7 mouse cellular contexts compared by ENCODE assay signal in genomic region chr7:19562643-19563410, GRCm38 (mm10). TPM values are rescaled to one million over a fixed set of nuclear protein-coding genes. Genes with fewer than 3 reads are reported as not detected.
DNase-seq lines count a peak whose midpoint lies in the region; ATAC-seq and TF ChIP-seq lines count a peak whose summit lies in the region.

TSS of gene Ppp1r37 (minus strand) at chr7:19563076.

- no peak for TF ChIP-seq CTCF in CH12.LX (conservative IDR thresholded peaks at IDR 0.05 in 1 of 2, IDR thresholded peaks at IDR 0.05 in 1 of 2; ENCODE audit: low read depth in 2 of 2, low read length in 2 of 2)
- TF ChIP-seq CTCF in G1E (IDR thresholded peaks at IDR 0.05; ENCODE audit: low read depth, low read length) = no peak

- peaks cover 13% of the 10 kb centered on the region for H3K9me3 ChIP-seq in CH12.LX (replicated peaks; ENCODE audit: low read length)
- H3K9me3 ChIP-seq in G1E (replicated peaks) = peaks cover 10% of the 10 kb centered on the region
- 0 out of 2 replicates have a peak, but pooled peaks cover 4% of the 10 kb centered on the region for H3K9me3 ChIP-seq in embryonic facial prominence, embryonic 14.5 days (ENCODE audit: control insufficient read depth, low read length)
- H3K9me3 ChIP-seq in heart, embryonic 13.5 days = no peaks in the 10 kb centered on the region
- no peaks in the 10 kb centered on the region; the same call in 1 of the 2 replicates for H3K9me3 ChIP-seq in lung, embryonic 16.5 days (ENCODE audit: control insufficient read depth, low read length)
- no peaks in the 10 kb centered on the region for H3K9me3 ChIP-seq in stomach, embryonic 16.5 days (replicated peaks; ENCODE audit: control insufficient read depth, low read length)

- TF ChIP-seq RAD21 in CH12.LX (IDR thresholded peaks at IDR 0.05; ENCODE audit: low read depth, low read length) = no peak

- no peak for ATAC-seq in G1E (ENCODE audit: extremely low read depth, insufficient number of reproducible peaks, low FRiP score, poor library complexity, severe bottlenecking)
- ATAC-seq in embryonic facial prominence, embryonic 14.5 days (ENCODE audit: low read depth) = peak; percentile 45; the same call in 1 of the 2 replicates
- no peak; the same call in 1 of the 2 replicates for ATAC-seq in heart, embryonic 13.5 days (ENCODE audit: extremely low read depth, insufficient number of reproducible peaks, low FRiP score, low TSS enrichment)
- ATAC-seq in lung, embryonic 16.5 days (ENCODE audit: low read depth) = peak; percentile 29
- no peak for ATAC-seq in stomach, embryonic 16.5 days (ENCODE audit: insufficient read depth, low FRiP score)

- DNase-seq in CH12.LX (ENCODE audit: extremely low read depth) = no peak
- DNase-seq in G1E (ENCODE audit: low spot score) = no peak
- DNase-seq in embryonic facial prominence, embryonic 14.5 days (ENCODE audit: low spot score) = peak; percentile 69
- peak; percentile 57 for DNase-seq in kidney, postnatal 10 days

- peak within 1 kb of the TSS; percentile 88 to 98 (median 91) for H3K4me3 ChIP-seq in CH12.LX (replicated peaks in 1 of 3; ENCODE audit: low read depth in 2 of 3, low read length in 2 of 3, poor library complexity in 1 of 3)
- H3K4me3 ChIP-seq in G1E (ENCODE audit: low read depth, low read length) = peak within 1 kb of the TSS; percentile 96
- peak within 1 kb of the TSS; percentile 99 for H3K4me3 ChIP-seq in embryonic facial prominence, embryonic 14.5 days (ENCODE audit: low read depth, low read length)
- H3K4me3 ChIP-seq in heart, embryonic 13.5 days = peak within 1 kb of the TSS; percentile 98
- H3K4me3 ChIP-seq in lung, embryonic 16.5 days (ENCODE audit: low read length) = peak within 1 kb of the TSS; percentile 96
- H3K4me3 ChIP-seq in stomach, embryonic 16.5 days (replicated peaks; ENCODE audit: low read length) = peak within 1 kb of the TSS; percentile 99

- peaks cover 39% of the 10 kb centered on the region for H3K79me2 ChIP-seq in CH12.LX (replicated peaks; ENCODE audit: control insufficient read depth, extremely low read depth, insufficient read depth, poor library complexity, severe bottlenecking)

- peaks cover 29 to 64% of the 10 kb centered on the region in 2 experiments for H3K36me3 ChIP-seq in CH12.LX (replicated peaks in 1 of 2; ENCODE audit: control insufficient read depth in 1 of 2, insufficient read depth in 1 of 2, low read length in 1 of 2)
- H3K36me3 ChIP-seq in G1E (replicated peaks) = peaks cover 69% of the 10 kb centered on the region
- peaks cover 33% of the 10 kb centered on the region for H3K36me3 ChIP-seq in embryonic facial prominence, embryonic 14.5 days (ENCODE audit: control insufficient read depth, insufficient read depth, low read length)
- H3K36me3 ChIP-seq in heart, embryonic 13.5 days = peaks cover 37% of the 10 kb centered on the region
- peaks cover 19% of the 10 kb centered on the region for H3K36me3 ChIP-seq in lung, embryonic 16.5 days (ENCODE audit: control insufficient read depth, insufficient read depth, low read length)
- peaks cover 15% of the 10 kb centered on the region for H3K36me3 ChIP-seq in stomach, embryonic 16.5 days (ENCODE audit: control insufficient read depth, insufficient read depth, low read length)

- no peak for TF ChIP-seq POLR2A in CH12.LX (IDR thresholded peaks at IDR 0.05; ENCODE audit: low read depth, low read length)

- in situ Hi-C loops in CH12.LX (cut with MboI; ENCODE audit: low pct_ligation_motif_present, low pct_unique_long_range_greater_than_20kb, low sequenced_read_pairs) = loop anchor here (25.0 kb wide), 1 partner anchor 151 kb away; the partner anchor contains the start of genes Ckm and Klc3

- dilution Hi-C loops in CH12.LX (cut with MboI; ENCODE audit: extremely low pct_ligation_motif_present, extremely low pct_unique_long_range_greater_than_20kb, low sequenced_read_pairs) = no loop called here

- peaks cover 8 to 41% of the 10 kb centered on the region in 2 experiments for H3K4me1 ChIP-seq in CH12.LX (ENCODE audit: control insufficient read depth in 1 of 2, insufficient read depth in 2 of 2)
- H3K4me1 ChIP-seq in G1E (ENCODE audit: insufficient read depth, low read depth, low read length) = peaks cover 54% of the 10 kb centered on the region
- H3K4me1 ChIP-seq in embryonic facial prominence, embryonic 14.5 days (ENCODE audit: control insufficient read depth, insufficient read depth, low read length) = peaks cover 26% of the 10 kb centered on the region
- peaks cover 46% of the 10 kb centered on the region for H3K4me1 ChIP-seq in heart, embryonic 13.5 days
- peaks cover 32% of the 10 kb centered on the region for H3K4me1 ChIP-seq in lung, embryonic 16.5 days (replicated peaks; ENCODE audit: control insufficient read depth, insufficient read depth, low read length)
- peaks cover 42% of the 10 kb centered on the region for H3K4me1 ChIP-seq in stomach, embryonic 16.5 days (ENCODE audit: control insufficient read depth, insufficient read depth, low read length)

- H3K4me2 ChIP-seq in CH12.LX (ENCODE audit: insufficient read depth, low read depth, poor library complexity, severe bottlenecking) = peak within 1 kb of the TSS; percentile 58
- H3K4me2 ChIP-seq in embryonic facial prominence, embryonic 14.5 days (ENCODE audit: low read depth, low read length) = peak within 1 kb of the TSS; percentile 98
- peak within 1 kb of the TSS; percentile 98 for H3K4me2 ChIP-seq in heart, embryonic 13.5 days
- peak within 1 kb of the TSS; percentile 72 for H3K4me2 ChIP-seq in lung, embryonic 16.5 days (ENCODE audit: low read depth, low read length)
- peak within 1 kb of the TSS; percentile 98 for H3K4me2 ChIP-seq in stomach, embryonic 16.5 days (ENCODE audit: low read depth, low read length)

- H3K27ac ChIP-seq in CH12.LX (ENCODE audit: insufficient read depth, low read depth) = peak within 1 kb of the TSS; percentile 69
- peak within 1 kb of the TSS; percentile 94 for H3K27ac ChIP-seq in embryonic facial prominence, embryonic 14.5 days (replicated peaks; ENCODE audit: low read depth, low read length)
- H3K27ac ChIP-seq in heart, embryonic 13.5 days (replicated peaks) = peak within 1 kb of the TSS; percentile 91
- peak within 1 kb of the TSS; percentile 88 for H3K27ac ChIP-seq in lung, embryonic 16.5 days (ENCODE audit: low read length)
- peak within 1 kb of the TSS; percentile 95 for H3K27ac ChIP-seq in stomach, embryonic 16.5 days (ENCODE audit: low read length)

- peak within 1 kb of the TSS; percentile 93 for H3K9ac ChIP-seq in CH12.LX (ENCODE audit: insufficient read depth, low read depth)
- peak within 1 kb of the TSS; percentile 97 for H3K9ac ChIP-seq in embryonic facial prominence, embryonic 14.5 days (ENCODE audit: low read depth, low read length)
- peak within 1 kb of the TSS; percentile 98 for H3K9ac ChIP-seq in heart, embryonic 13.5 days
- peak within 1 kb of the TSS; percentile 95 for H3K9ac ChIP-seq in lung, embryonic 16.5 days (ENCODE audit: low read length)
- H3K9ac ChIP-seq in stomach, embryonic 16.5 days (ENCODE audit: low read length) = peak within 1 kb of the TSS; percentile 97

- WGBS in embryonic facial prominence, embryonic 14.5 days = 4% methylated on average over 19 of the region's 19 CpGs
- 2% methylated on average over 19 of the region's 19 CpGs for WGBS in heart, embryonic 13.5 days
- WGBS in lung, embryonic 16.5 days = 2% methylated on average over 19 of the region's 19 CpGs
- WGBS in stomach, embryonic 16.5 days = 2% methylated on average over 19 of the region's 19 CpGs

- H3K27me3 ChIP-seq in CH12.LX (replicated peaks) (no peaks in the 10 kb centered on the region), G1E (ENCODE audit: insufficient read depth, low read length) (no peaks in the 10 kb centered on the region)
- no peaks in the 10 kb centered on the region for H3K27me3 ChIP-seq in embryonic facial prominence, embryonic 14.5 days (replicated peaks; ENCODE audit: control insufficient read depth, insufficient read depth, low read length)
- no peaks in the 10 kb centered on the region for H3K27me3 ChIP-seq in heart, embryonic 13.5 days (replicated peaks)
- H3K27me3 ChIP-seq in lung, embryonic 16.5 days (ENCODE audit: control insufficient read depth, insufficient read depth, low read depth, low read length) = no peaks in the 10 kb centered on the region
- H3K27me3 ChIP-seq in stomach, embryonic 16.5 days (ENCODE audit: control insufficient read depth, insufficient read depth, low read length) = no peaks in the 10 kb centered on the region

- TF ChIP-seq EP300 in CH12.LX (IDR thresholded peaks at IDR 0.05; ENCODE audit: low read length) = 0 out of 2 replicates have a peak, but pooled peaks have one; percentile 14

TF ChIP-seq in CH12.LX, 34 proteins besides CTCF, POLR2A, EP300 and RAD21:
- TF ChIP-seq GABPA (IDR thresholded peaks at IDR 0.05; ENCODE audit: insufficient replicate concordance, low read depth, low read length) (no peak), ZMIZ1 (IDR thresholded peaks at IDR 0.05; ENCODE audit: low read depth, low read length) (no peak), ZKSCAN1 (IDR thresholded peaks at IDR 0.05; ENCODE audit: borderline replicate concordance, low read depth, low read length) (no peak), CHD2 (IDR thresholded peaks at IDR 0.05; ENCODE audit: low read length) (no peak), UBTF (IDR thresholded peaks at IDR 0.05; ENCODE audit: low read depth, low read length) (no peak), BHLHE40 (IDR thresholded peaks at IDR 0.05; ENCODE audit: low read depth, low read length) (no peak), TCF12 (IDR thresholded peaks at IDR 0.05; ENCODE audit: low read depth, low read length) (no peak), RCOR1 (conservative IDR thresholded peaks at IDR 0.05; ENCODE audit: low read depth, low read length) (no peak), MAFK (IDR thresholded peaks at IDR 0.05; ENCODE audit: insufficient replicate concordance, low read length) (no peak), MEF2A (IDR thresholded peaks at IDR 0.05; ENCODE audit: borderline replicate concordance, low read depth, low read length) (no peak)

RNA-seq across cellular contexts. Expression of gene Ppp1r37, which starts in this region (rescaled TPM):
- 13.8 and 14.2 TPM in 2 replicates for total RNA-seq in CH12.LX (2012; rRNA removed)
- total RNA-seq in CH12.LX (2014; rRNA removed) = 7.3 and 7.7 TPM in 2 replicates
- polyA plus RNA-seq in CH12.LX (2012; ENCODE audit: insufficient read length, low read depth) = 15.7 and 16.5 TPM in 2 replicates
- 22.4 and 23.0 TPM in 2 replicates for total RNA-seq in G1E (2014; fragmentation: Nextera tagmentation)
- total RNA-seq in G1E (2017) = 10.9 and 13.1 TPM in 2 replicates
- polyA plus RNA-seq in G1E (2012) = 68.4 and 71.2 TPM in 2 replicates
- polyA plus RNA-seq in embryonic facial prominence, embryonic 14.5 days (2014; fragmentation: Nextera tagmentation; extraction: Ambion mirVana) = 4.9 and 5.7 TPM in 2 replicates
- polyA plus RNA-seq in heart, embryonic 13.5 days (2015; fragmentation: Nextera tagmentation; extraction: Ambion mirVana) = 15.0 and 17.2 TPM in 2 replicates
- polyA plus RNA-seq in lung, embryonic 16.5 days (2015; fragmentation: Nextera tagmentation; extraction: Ambion mirVana) = 18.3 and 21.4 TPM in 2 replicates
- 19.1 and 20.4 TPM in 2 replicates for polyA plus RNA-seq in stomach, embryonic 16.5 days (2015; fragmentation: Nextera tagmentation; extraction: Ambion mirVana)

Comparison
In these comparisons a context has a peak if more than half of its experiments do, and no peak if none do; other contexts are left out.
1. DNase-seq: peak in embryonic facial prominence, embryonic 14.5 days (single experiment) and kidney, postnatal 10 days (single experiment); none in CH12.LX (single experiment) and G1E (single experiment).
2. ATAC-seq: peak in embryonic facial prominence, embryonic 14.5 days (single experiment) and lung, embryonic 16.5 days (single experiment); none in G1E (single experiment), heart, embryonic 13.5 days (single experiment) and stomach, embryonic 16.5 days (single experiment).
3. Peak in every context shown above with its lines, with median percentiles within 50 percentile points of each other: H3K27ac ChIP-seq, H3K4me2 ChIP-seq, H3K4me3 ChIP-seq and H3K9ac ChIP-seq.